Mouse (Mus musculus): ENCODE data around the gene Vps11.
"Not testable (repeated sequence)": the region's sequence is repeated elsewhere in the genome, so short reads cannot be mapped to it uniquely, and the experiment has no call there.

Gene Vps11

GRCm38 (mm10) chr9:44376141-44376540 lies 14.7 kb upstream of the Vps11 start:
- DNase-seq (ENCODE audit: low spot score in 2 of 2): no peak

- DNase-seq (ENCODE audit: low spot score in 2 of 2): no peak
Measured at GRCm38 (mm10) chr9:44373386-44373785, 11.9 kb upstream of the Vps11 start.

- DNase-seq (ENCODE audit: low spot score in 2 of 2): peak in 1 of 2 experiments; percentile 33
Measured at GRCm38 (mm10) chr9:44364480-44364879, 3.0 kb upstream of the Vps11 start.

GRCm38 (mm10) chr9:44361931-44362330 lies 461 bp upstream of the Vps11 start:
- DNase-seq (ENCODE audit: low spot score in 2 of 2): not testable (repeated sequence)

- no peak for DNase-seq (ENCODE audit: low spot score in 2 of 2)
Measured at GRCm38 (mm10) chr9:44357207-44357606, 4.3 kb downstream of the Vps11 start.

GRCm38 (mm10) chr9:44353142-44353541 lies 8.3 kb downstream of the Vps11 start:
- no peak for DNase-seq (ENCODE audit: low spot score in 2 of 2)

GRCm38 (mm10) chr9:44352337-44352736 lies 9.1 kb downstream of the Vps11 start:
- DNase-seq (ENCODE audit: low spot score in 2 of 2): no peak

GRCm38 (mm10) chr9:44351396-44351795 lies 10.1 kb downstream of the Vps11 start:
- no peak for DNase-seq (ENCODE audit: low spot score in 2 of 2)

GRCm38 (mm10) chr9:44348546-44348945 lies 12.9 kb downstream of the Vps11 start:
- no peak for DNase-seq (ENCODE audit: low spot score in 2 of 2)

- DNase-seq (ENCODE audit: low spot score in 2 of 2): no peak
Measured at GRCm38 (mm10) chr9:44347621-44348020, 13.8 kb downstream of the Vps11 start.

GRCm38 (mm10) chr9:44347166-44347565 lies 14.3 kb downstream of the Vps11 start:
- DNase-seq (ENCODE audit: low spot score in 2 of 2): no peak

GRCm38 (mm10) chr9:44345570-44346433 lies 15.7 kb downstream of the Vps11 start:
- no peak for DNase-seq (ENCODE audit: low spot score in 2 of 2)

- DNase-seq (ENCODE audit: low spot score in 2 of 2): peak; percentile 79 to 85
Measured at GRCm38 (mm10) chr9:44343781-44344421, 17.6 kb downstream of the Vps11 start, which contains the start of gene Hmbs. Gene Hmbs (minus strand): TSS chr9:44344228.

- DNase-seq (ENCODE audit: low spot score in 2 of 2): peak; percentile 57 to 58
Measured at GRCm38 (mm10) chr9:44343290-44343689, 18.2 kb downstream of the Vps11 start.

- no peak for DNase-seq (ENCODE audit: low spot score in 2 of 2)
Measured at GRCm38 (mm10) chr9:44342605-44343004, 18.9 kb downstream of the Vps11 start.

GRCm38 (mm10) chr9:44342173-44342572 lies 19.3 kb downstream of the Vps11 start:
- DNase-seq (ENCODE audit: low spot score in 2 of 2): peak; percentile 74 to 77

GRCm38 (mm10) chr9:44341487-44341886 lies 20.0 kb downstream of the Vps11 start:
- no peak for DNase-seq (ENCODE audit: low spot score in 2 of 2)

GRCm38 (mm10) chr9:44338574-44338973 lies 22.9 kb downstream of the Vps11 start:
- peak in 1 of 2 experiments; percentile 0 for DNase-seq (ENCODE audit: low spot score in 2 of 2)

GRCm38 (mm10) chr9:44337436-44338169 lies 23.9 kb downstream of the Vps11 start:
- peak in 1 of 2 experiments; percentile 5 for DNase-seq (ENCODE audit: low spot score in 2 of 2)

- peak in 1 of 2 experiments; percentile 5 for DNase-seq (ENCODE audit: low spot score in 2 of 2)
Measured at GRCm38 (mm10) chr9:44336964-44337363, 24.5 kb downstream of the Vps11 start.

GRCm38 (mm10) chr9:44336513-44336912 lies 25.0 kb downstream of the Vps11 start:
- peak in 1 of 2 experiments; percentile 15 for DNase-seq (ENCODE audit: low spot score in 2 of 2)

GRCm38 (mm10) chr9:44336093-44336406 lies 25.4 kb downstream of the Vps11 start:
- no peak for DNase-seq (ENCODE audit: low spot score in 2 of 2)
